Mouse (Mus musculus) gastrocnemius, postnatal 10 days (tissue): ENCODE results near the gene Prkd3. TPM values are rescaled to one million over a fixed set of nuclear protein-coding genes. Genes with fewer than 3 reads are reported as not detected.

Source experiments
- DNase-seq: peaks from one replicate; pipeline ENCODE4 v3.0.0; 2021; ENCODE audit warnings: mixed read lengths
- long read RNA-seq, 2 experiments: library from polyadenylated mRNA; stranded (forward); transcript quantifications; one replicate each; pipeline ENCODE4 v2.0.0; 2021
- total RNA-seq, 2 experiments: library from RNA; stranded (reverse); gene quantifications; 2 replicates each; pipeline ENCODE4 v1.2.3; 2021

Gene Prkd3
- total RNA-seq, result 10 to 100 TPM; 18.2 to 27.2 TPM
- long read RNA-seq, experiment 1, full-length matches to known transcripts, result 11 of 18 reads
- long read RNA-seq, experiment 1, partial matches to known transcripts, result 3 of 18 reads
- long read RNA-seq, experiment 1, other reads (novel, unspliced or antisense), result 4 of 18 reads
- long read RNA-seq, experiment 2, full-length matches to known transcripts, result 7 of 12 reads
- long read RNA-seq, experiment 2, partial matches to known transcripts, result 3 of 12 reads
- long read RNA-seq, experiment 2, other reads (novel, unspliced or antisense), result 2 of 12 reads

DNA sequence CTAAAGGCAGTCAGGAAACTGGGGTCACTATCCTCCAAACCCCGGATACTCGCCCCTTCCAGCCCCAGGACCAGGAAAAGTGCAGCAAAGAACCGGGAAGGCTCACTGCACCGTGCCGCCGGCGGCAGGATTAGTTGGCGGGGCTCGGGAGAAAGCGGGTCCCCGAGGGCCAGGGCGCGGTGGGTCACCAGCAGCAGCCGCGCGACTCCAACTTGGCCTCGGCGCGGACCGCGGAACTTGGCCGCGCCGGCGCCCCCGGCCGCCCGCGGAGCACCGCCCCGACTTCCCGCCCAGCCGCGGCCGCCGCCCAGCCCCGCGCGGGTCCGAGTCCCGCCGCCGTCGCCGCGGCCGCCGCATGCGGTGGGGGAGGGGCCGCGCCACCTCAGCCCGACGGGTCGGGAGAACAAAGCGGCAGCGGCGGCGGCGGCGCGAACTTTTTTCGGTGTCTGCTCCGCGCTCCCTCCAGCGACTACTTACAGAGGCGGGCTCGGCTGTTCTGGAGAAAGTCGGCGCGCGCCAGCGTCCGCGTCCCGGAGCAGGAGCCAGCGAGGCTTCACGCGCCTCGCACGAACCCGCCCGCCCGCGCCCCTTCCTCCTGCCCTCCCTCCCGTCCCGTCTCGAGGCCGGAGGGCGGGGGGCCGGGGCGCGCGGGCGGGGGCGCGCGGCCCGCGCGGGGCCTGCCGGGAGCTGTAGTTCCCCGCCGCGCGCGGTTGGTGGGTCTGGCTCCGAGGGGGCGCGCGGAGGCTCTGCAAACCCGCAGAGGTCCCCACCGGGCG is at the start of gene Prkd3:
TSS of gene Prkd3 (minus strand) at position 609 of the 776 bp plus-strand sequence.
- DNase-seq, result peak; percentile 73

DNA sequence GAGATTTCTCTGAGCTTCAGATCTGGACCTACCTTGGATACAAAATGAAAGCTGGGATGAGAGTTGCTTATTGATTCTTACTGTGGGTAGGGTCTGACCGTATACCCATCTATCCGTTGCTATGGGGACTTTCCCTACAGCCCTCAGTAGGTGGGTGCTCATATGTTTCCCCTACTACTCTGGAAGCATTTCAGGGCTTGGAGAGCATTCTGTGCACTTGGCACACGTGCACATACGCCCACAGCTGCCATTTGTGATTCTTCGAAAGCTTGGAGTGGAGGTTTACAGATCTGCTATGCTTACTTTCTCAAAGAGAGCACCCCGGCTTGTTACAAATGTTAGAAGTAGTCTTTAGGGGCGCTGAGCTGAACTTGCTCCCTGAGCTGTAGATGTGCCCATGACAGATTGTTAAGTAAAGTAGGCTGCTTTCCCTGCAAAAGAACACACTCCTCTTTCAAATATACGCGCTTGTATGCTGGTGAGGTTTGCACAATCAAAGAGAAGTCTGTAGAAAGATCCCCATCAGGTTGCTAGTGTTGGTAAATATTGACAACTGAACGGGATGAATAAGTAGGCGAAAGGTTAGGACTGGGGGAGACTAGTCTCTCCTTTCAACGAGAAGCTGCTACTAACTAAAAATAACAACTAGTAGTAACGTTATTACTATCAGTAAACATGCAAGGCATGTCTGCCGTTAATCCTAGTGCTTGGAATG is 49.3 kb upstream of the Prkd3 start:
- DNase-seq, result no peak

DNA sequence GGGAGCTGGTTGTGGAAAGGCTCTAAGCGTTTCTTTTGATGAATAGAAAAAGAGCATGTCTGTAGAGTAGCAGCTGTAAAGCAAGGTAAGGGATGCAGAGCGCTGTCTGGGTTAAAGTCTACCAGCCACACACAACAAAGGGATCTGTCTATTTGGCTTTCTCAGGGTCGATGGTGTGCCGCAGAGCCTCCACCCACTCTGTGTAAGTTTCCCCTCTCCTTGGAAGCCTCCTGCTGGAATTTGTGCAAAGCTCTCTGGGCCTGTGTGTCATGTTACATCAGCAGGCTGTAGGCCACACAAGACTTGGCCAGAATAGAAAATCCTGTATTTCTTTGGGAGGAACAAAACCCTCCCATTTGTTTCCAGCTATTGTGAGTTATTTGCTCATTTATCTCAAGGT is 48.4 kb upstream of the Prkd3 start:
- DNase-seq, result peak; percentile 14

DNA sequence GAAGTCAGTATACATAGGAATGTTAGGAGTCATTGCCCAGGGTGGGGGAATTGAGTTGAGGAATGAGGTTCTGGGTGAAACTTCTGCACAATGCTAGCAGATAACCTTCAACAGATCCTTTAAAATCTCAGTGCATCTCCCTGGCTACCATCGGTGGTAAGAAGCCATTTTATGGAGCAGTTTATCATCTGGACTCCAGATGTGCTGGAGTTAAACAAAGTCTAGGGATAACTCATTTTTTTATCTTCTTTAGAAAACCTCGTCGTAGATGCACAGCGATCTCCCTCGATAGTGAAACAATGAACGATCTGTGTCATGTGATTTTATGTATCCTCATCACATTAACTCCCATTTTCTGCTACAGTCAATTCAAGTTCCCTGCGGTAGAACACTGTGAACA is 48.0 kb upstream of the Prkd3 start:
- no peak for DNase-seq

DNA sequence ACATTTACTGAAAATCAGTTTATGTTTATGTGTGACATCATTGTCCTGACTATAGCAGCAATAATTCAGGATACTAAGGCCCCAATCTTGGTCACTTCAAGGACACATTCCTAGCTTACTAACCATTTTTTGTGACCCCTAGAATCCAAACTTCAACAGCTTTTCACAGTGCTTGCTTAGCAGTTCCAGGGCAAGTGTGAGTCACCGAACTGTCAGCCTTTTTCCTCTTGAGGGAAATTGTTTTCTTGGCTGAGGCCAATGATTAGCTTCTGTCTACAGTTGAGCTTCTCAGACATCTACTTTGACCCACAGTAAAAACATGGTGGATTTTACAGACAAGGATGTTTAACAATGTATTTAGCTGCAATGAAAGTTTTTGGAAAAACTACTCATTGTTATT is 43.6 kb upstream of the Prkd3 start:
- DNase-seq, result no peak

DNA sequence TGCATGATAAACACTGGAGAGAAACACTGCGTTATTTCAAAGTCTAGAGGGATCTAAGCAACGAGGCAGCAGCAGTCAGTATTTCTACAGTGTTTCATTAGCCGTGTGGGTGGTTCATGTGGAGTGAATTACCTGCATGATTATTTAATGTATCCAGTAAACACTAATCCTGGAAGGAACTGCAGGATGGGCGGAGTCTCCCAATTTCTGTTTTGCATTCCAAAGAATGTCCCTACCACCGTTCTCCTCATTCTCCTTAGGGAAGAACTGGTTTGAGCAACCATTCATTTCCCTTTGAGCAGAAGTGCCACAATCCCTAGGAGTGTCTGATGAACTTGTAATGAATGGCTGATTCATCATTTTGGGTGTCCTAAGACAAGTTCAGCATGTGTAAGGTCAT is 39.6 kb upstream of the Prkd3 start:
- no peak for DNase-seq

DNA sequence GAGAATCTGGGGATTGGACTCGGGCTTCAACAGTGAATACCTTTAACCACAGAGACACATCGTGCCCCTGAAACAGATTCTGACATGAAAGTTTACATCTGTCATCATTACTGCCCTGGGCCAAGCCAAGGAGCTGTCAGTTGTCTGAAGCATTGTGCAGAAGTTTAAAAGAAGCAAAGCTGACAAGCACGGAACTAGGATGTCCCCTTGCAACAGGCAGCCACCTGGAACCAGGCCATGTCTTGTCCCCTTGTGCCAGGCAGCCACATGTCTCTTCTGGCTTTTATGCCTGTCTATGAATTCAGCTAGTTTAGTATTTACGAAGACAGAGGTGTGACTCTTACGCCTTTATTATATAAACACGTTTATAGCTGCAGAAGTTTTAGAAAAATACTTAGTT is 37.7 kb upstream of the Prkd3 start:
- no peak for DNase-seq

DNA sequence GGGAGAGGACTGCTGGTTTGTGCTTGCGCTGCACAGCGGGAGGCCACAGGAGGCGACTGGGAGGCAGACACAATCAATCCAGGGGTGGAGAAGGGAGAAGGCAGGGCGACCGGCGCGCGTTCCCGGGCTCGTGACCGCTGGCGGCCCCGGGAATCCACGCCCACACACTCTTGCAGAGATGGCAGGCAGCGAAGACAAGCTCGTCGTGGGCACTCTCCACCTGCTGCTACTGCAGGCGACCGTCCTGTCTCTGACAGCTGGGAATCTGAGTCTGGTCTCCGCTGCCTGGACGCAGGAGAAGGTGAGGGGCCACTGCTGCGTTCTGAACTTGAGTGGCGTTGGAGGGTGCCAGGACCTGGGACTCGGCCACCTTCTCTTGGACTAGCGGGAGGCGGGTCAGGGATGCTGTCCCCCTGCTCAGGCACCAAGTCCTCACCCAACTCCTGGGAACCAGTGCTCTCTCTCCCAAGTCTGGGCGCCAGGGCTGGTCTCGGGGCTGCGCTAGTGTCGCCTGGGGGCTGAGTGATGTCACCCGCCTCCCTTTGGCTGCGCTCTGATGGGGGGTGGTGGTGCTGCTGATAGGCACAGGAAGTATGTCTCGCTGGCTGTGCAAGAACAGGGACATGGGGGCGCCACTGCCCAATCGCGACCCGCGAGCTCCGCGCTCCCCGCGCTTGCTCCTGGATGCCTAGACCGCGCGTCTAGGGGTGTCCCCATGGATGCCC is 31.6 kb upstream of the Prkd3 start:
- peak; percentile 68 for DNase-seq

DNA sequence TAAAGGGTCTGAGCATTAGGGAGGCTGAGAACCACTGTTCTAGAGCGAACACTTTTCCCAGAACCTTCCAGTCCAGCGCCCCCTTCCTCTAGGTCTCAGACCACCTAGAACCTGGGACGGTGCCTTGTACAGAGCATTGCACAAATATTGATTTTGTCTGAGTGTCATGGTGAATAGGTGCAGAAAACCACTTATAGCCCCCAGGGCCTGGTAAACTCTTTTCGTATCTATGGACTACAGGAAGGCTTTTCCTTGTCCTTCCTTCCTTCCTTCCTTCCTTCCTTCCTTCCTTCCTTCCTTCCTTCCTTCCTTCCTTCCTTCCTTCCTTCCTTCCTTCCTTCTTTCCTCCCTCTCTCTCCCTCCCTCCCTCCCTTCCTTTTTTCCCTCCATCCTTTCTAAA is 31.0 kb upstream of the Prkd3 start, which contains the start of gene Qpct:
TSS of gene Qpct (plus strand) at position 301 of the 400 bp plus-strand sequence.
- no peak for DNase-seq

DNA sequence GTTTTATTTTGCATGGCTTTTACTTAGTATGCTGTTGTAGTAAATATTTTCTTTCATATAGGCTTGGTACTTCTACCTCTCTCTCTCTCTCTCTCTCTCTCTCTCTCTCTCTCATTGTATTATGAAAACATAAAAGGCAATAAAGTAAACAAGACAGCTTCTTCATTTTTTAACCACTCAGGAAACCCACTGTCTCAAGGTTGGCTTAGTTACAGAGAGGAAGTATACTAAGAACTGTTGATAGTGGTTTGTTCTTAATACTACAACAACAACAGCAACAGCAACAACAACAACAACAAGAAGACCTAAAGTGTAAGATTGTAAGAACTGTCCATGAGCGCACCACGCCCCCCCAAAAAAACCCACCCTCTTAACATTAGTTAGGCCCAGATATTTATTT is 23.1 kb upstream of the Prkd3 start:
- DNase-seq, result no peak

DNA sequence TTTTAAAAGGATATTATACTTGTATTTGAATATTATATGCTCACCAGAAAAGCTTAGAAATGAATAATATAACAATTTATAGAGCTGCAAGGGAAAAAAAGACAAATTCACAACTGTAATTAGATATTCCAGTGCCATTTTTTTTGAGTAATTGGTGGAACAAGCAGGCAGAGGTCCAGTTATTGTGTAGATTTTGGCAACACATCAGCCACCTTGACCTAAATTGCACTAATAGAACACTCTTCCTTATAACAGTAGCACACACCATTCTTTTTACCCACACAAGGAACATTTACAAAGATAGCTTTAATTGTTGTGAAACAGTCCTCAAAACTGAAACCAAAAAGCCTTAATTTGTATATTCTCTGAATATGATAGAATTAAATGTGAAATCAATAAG is 19.0 kb upstream of the Prkd3 start:
- no peak for DNase-seq

DNA sequence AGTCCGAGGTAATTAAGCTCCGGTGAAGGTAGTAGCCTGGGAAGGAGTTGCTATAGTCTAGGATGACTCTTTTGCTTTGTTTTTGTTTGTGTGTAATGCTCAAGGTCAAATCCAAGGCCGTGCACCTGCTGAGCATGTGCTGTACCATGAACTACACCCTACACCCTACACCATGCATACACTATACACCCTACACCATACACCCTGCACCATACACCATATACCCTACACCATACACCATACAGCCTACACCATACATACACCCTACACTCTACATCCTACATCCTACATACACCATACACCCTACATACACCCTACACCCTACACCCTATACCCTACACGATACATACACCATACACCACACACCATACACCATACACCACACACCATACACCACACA is 12.2 kb upstream of the Prkd3 start:
- no peak for DNase-seq

DNA sequence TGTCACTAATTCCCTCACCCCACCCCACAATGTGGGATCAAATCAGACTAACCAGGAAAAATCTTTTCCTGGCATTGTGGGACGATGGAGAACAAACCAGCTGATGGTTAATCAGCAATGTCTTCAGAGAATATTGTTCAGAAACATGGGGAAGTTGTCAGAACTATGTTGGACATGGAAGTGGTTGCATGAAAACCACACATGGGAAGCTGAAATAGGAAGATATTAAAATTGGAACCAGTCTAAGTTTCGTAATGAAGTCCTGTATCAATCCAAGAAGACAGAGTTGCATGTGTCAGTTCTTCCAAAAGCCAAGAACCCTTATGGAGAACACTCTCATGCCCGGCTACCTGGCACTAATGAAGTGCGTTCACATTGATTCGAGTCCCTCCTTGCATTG is 11.0 kb upstream of the Prkd3 start:
- no peak for DNase-seq

DNA sequence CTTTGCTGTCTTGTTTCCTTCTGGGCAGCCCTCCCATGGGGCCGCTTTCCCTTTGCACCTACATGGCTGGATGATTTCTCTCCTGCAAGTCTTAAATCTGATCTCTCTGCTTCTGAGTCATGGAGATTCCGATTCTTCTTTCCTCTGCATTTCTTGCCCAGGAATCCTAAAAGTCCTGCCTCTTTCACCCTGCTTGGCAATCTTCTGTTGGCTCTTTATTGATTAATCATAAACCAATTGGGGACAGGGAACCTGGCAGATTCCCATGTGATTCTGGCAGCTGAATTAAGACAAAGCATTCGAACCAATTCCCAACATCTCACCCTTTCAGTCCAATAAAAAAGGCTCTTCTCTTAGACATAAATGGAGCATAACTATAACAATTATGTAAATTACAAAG is 8.6 kb upstream of the Prkd3 start:
- no peak for DNase-seq

DNA sequence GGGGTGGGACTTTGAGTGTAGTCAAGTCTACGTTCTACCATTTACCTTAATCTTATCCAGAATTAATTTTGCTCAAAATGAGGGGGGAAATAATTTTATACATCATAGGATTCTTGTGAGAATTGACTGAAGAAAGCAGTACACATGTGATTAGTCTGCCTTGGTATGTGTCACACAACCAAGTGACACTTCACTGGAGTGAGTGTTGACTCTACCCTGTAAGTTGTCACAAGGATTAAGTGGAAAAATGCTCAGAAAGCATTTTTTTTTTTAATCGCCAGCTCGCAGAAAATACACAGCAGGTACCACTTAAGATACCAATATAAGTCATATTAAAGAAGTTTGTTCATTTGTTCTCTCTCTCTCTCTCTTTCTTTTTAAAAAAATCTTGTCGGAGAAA is 3.9 kb upstream of the Prkd3 start:
- DNase-seq, result no peak

DNA sequence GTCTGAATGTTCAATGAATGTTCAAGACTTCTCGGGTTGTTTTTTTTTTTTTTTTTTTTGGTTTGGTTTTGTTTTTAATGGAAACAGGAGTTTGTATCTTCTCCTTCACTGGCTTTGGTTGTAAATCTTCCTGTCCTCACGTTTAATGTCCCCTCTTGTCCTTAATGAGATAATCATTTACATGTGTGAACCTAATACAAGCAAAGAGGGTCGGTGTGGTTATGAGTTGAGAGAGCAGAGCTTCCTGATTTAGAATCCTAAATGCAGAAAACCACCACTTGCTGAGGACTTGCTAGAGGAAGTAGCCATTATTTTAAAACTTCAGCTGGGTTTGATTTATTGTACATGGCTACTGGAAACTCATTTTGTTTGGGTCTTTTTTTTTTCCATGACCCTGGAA is 2.1 kb upstream of the Prkd3 start:
- DNase-seq, result no peak

DNA sequence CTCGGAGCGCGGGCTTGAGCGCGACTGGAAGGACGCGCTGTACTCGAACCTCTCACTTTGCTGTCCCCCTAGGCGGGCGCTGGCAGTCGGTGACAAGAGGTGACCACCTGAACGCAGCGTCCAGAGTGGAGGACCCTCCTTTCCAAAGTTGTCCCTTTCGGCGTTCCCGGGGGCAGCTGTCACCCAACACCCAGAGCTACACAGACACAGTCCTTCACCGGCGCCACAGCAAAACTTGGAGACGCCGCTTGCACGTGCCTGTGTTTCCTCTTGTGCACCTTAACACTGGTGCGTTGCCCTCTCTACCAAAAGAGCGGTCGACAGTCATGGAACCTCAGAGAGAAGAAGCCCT is 344 bp upstream of the Prkd3 start:
- DNase-seq, result no peak

DNA sequence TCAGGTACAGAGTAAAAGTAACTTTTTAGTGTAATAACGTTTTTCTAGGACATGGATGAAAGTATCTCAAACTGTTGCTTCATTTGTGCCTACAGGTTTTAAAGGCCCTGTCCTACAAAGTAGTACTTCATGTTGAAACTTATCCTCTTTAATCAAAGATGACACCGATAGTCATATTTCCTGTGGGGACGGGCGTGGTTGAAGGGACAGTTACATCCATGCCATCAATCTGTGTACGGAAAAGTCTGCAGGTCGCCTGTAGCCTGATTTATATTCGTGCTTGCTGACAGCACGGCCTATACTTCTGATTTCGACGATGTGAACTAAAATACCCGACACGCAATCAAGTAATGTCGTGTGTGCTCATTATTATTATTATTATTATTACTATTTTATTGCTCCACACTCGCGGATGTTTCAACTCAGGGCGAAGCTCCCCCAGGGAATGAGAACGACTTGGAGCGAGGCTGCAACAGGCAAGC is 849 bp downstream of the Prkd3 start:
- no peak for DNase-seq

DNA sequence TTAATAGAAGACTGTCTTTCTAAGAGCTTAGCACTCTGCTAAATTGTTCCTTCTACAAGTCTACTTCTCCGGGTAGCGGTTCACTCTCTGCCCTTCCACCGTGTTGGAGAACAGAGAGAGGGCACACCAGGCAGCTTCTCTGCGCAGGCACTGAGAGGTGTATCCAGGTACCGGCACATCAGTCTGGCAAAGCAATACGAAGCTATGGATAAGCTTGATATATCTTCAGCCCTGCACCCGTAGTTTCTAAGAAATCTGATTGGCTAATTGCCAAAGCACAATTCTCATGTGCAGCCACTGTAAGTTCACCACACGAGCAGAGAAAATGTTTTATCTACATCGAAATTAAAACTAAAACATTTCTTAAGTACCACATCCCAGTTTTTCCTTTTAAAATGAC is 2.2 kb downstream of the Prkd3 start:
- DNase-seq, result no peak

DNA sequence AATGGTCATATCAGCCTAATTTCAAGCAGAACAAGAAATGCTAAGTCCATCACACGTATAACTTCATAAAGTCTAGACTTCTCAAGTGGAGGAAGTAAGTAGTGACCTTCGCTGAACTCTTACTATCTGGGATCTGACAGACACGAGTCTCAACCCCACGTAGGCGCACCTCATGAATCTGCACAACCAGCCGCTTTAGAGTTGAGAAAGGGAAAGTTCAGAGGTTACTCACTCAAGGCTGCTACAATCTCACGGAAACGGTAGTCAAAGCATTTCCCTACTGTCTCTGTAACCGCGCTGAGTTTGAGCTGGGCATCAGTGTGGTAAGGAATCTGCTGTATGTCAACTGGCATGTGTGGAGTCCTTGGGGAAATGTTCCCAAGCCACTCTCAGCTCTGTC is 4.8 kb downstream of the Prkd3 start:
- no peak for DNase-seq

DNA sequence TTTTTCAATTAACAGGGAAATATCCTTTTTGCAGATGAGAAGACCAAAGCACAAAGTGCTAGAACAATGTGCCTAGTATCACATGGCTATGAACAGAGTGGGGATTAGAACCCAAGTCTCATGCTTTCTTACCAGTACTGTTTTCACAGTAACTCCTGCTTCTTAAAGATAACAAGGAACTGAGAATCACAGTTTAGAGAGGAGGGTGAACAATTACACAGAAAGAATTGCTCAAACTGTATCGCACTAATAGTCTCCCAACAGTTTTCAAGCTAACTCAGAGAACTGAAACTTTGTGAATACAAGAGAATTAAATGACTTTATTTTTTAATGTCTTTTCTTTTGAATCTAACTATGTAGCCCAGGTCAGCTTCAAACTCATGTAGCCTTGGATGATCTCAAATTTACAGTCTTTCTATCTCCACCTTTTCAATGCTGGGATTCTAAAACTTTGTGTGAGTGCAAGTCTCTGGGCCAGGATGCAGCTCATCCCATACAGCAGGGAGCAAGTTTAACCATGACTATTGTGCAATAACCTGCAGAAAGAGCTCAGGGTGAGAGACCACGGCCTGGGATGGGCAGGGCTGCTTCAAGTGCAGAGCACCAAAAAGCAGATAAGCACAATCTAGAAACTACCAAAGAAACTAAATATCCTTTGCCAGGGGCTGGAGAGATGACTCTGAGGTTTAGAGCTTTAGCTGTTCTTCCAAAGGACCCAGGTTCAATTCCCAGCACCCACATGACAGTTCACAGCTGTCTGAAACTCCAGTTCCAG is 5.5 kb downstream of the Prkd3 start:
- DNase-seq, result no peak

DNA sequence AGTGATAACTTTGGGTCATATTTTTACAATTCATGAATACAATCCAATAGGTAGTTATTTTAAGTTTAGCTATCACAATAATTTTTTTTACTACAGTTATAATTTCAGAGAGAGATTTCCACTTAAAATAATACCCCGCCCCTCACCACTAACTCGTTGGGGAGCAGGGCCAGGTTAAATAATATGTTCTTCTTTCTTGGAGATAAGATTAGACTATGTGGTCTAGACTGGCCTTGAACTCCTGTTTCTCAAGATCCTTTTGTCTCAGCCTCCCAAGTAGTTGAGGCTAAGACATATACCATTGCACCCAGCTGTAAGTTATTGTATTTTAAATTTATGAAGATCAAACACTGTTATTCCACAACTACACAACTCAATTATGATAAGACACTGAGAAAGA is 7.0 kb downstream of the Prkd3 start:
- DNase-seq, result no peak
